Mouse (Mus musculus) lung, adult 2 months (tissue): ENCODE data around the gene Tor1a. TPM values are rescaled to one million over a fixed set of nuclear protein-coding genes. Genes with fewer than 3 reads are reported as not detected.
"Not testable (repeated sequence)": the region's sequence is repeated elsewhere in the genome, so short reads cannot be mapped to it uniquely, and the experiment has no call there.

Experiments used
- DNase-seq: peaks from one replicate; pipeline ENCODE4 v3.0.0; 2022
- H3K4me1 ChIP-seq: fragments of 200-500 bp; 2 replicates; pipeline ENCODE4 v1.6.1; 2011; ENCODE audit warnings: low read length; ENCODE audit not compliant: control insufficient read depth, insufficient read depth
- H3K4me3 ChIP-seq: fragments of 200-500 bp; replicated peaks from 2 replicates; pipeline ENCODE3; 2011; ENCODE audit warnings: low read depth, mild to moderate bottlenecking, control low read depth, low read length; ENCODE audit errors: extremely low read depth
- CTCF ChIP-seq: fragments of 200-500 bp; IDR thresholded peaks from 2 replicates; pipeline ENCODE4 v1.5.1; 2011; ENCODE audit warnings: mild to moderate bottlenecking, low read length, control low read depth; ENCODE audit not compliant: insufficient read depth
- POLR2A ChIP-seq: fragments of 200-500 bp; IDR thresholded peaks from 2 replicates; pipeline ENCODE4 v1.6.1; 2011; ENCODE audit warnings: low read depth, mild to moderate bottlenecking, control low read depth, low read length, borderline replicate concordance; ENCODE audit errors: extremely low read depth
- WGBS: fragments of 180-500 bp; shearing (Covaris S2); methylation state at CpG from one replicate; pipeline ENCODE4 v1.1.7; 2018; 5-methylcytosine and 5-hydroxymethylcytosine counted together
- polyA plus RNA-seq: library from polyadenylated mRNA; depleted of rRNA; stranded (reverse); fragments of >200 nt; gene quantifications from 2 replicates; pipeline ENCODE4 v1.2.3, GENCODE M21; 2012

Gene Tor1a
- polyA plus RNA-seq, 1 experiment, result 33.3 TPM

GRCm38 (mm10) chr2:30933032-30933431 lies 34.7 kb downstream of the Tor1a start:
- no peak for TF ChIP-seq POLR2A
- TF ChIP-seq CTCF, result no peak
- WGBS, result 71% methylated on average over 6 of the region's 6 CpGs

GRCm38 (mm10) chr2:30931922-30932321 lies 35.8 kb downstream of the Tor1a start:
- no peak for DNase-seq
- WGBS, result 82% methylated on average over 3 of the region's 3 CpGs
- TF ChIP-seq CTCF (no peak), POLR2A (no peak)
- H3K4me3 ChIP-seq, result no peak overlapping the region
- peaks cover 9% of the 10 kb centered on the region for H3K4me1 ChIP-seq

More at GRCm38 (mm10) chr2:30933032-30933431, 34.7 kb downstream of the Tor1a start:
- Histone ChIP-seq H3K4me1 (peaks cover 2% of the 10 kb centered on the region; the same call in 1 of the 2 replicates), H3K4me3 (no peak overlapping the region)
- no peak for DNase-seq

- H3K4me3 ChIP-seq, H3K4me1 ChIP-seq, DNase-seq: not testable (repeated sequence)
- WGBS, result 86% methylated on average over 2 of the region's 2 CpGs
Observed at GRCm38 (mm10) chr2:30930846-30931245, 36.9 kb downstream of the Tor1a start.

GRCm38 (mm10) chr2:30929483-30930045 lies 38.2 kb downstream of the Tor1a start, which contains the start of gene Ptges:
TSS of gene Ptges (minus strand) at chr2:30929863.
- peak; percentile 69 for DNase-seq
- peaks cover 9% of the 10 kb centered on the region for H3K4me1 ChIP-seq
- 3% methylated on average over 23 of the region's 23 CpGs for WGBS
- peak; percentile 28; the same call in 1 of the 2 replicates for TF ChIP-seq POLR2A
- peak; percentile 59 for TF ChIP-seq CTCF
- peak within 1 kb of the TSS; percentile 67 for H3K4me3 ChIP-seq

- peak overlapping the region; percentile 19 for H3K4me3 ChIP-seq
- TF ChIP-seq CTCF, result no peak
- TF ChIP-seq POLR2A, result peak; percentile 49; the same call in 1 of the 2 replicates
- peaks cover 9% of the 10 kb centered on the region for H3K4me1 ChIP-seq
- 24% methylated on average over 12 of the region's 12 CpGs for WGBS
- DNase-seq, result peak; percentile 36
Observed at GRCm38 (mm10) chr2:30928893-30929482, 38.7 kb downstream of the Tor1a start.

- Histone ChIP-seq H3K4me1 (peaks cover 9% of the 10 kb centered on the region), H3K4me3 (no peak overlapping the region)
- 17% methylated on average over 14 of the region's 14 CpGs for WGBS
- peak; percentile 79 for DNase-seq
- TF ChIP-seq CTCF, result peak; percentile 95
- no peak; the same call in 1 of the 2 replicates for TF ChIP-seq POLR2A
Observed at GRCm38 (mm10) chr2:30927844-30928628, 39.7 kb downstream of the Tor1a start.

- no peak for TF ChIP-seq CTCF
- no peak for TF ChIP-seq POLR2A
- H3K4me1 ChIP-seq, result peaks cover 9% of the 10 kb centered on the region
- DNase-seq, result no peak
- H3K4me3 ChIP-seq, result no peak overlapping the region
- WGBS, result 29% methylated on average over 9 of the region's 9 CpGs
Observed at GRCm38 (mm10) chr2:30927151-30927781, 40.5 kb downstream of the Tor1a start.

GRCm38 (mm10) chr2:30926381-30926780 lies 41.4 kb downstream of the Tor1a start:
- Histone ChIP-seq H3K4me3 (no peak overlapping the region), H3K4me1 (peaks cover 9% of the 10 kb centered on the region)
- DNase-seq, result no peak
- 61% methylated on average over 4 of the region's 4 CpGs for WGBS
- TF ChIP-seq POLR2A, result no peak
- TF ChIP-seq CTCF, result no peak

- TF ChIP-seq POLR2A (no peak), CTCF (no peak)
- Histone ChIP-seq H3K4me1 (peaks cover 9% of the 10 kb centered on the region), H3K4me3 (no peak overlapping the region)
- 81% methylated on average over 4 of the region's 4 CpGs for whole genome bisulfite sequencing
- no peak for DNase-seq
Observed at GRCm38 (mm10) chr2:30925181-30925580, 42.6 kb downstream of the Tor1a start.
